Mouse (Mus musculus): Measurements from ENCODE around the gene Gm11596.

GRCm38 (mm10) chr11:99778401-99778800 lies 14.9 kb downstream of the Gm11596 start:
- no peak for TF ChIP-seq POLR2A (IDR thresholded peaks at IDR 0.05; ENCODE audit: borderline replicate concordance, insufficient read depth, low read length)
- TF ChIP-seq CTCF (IDR thresholded peaks at IDR 0.05; ENCODE audit: borderline replicate concordance, insufficient read depth, low read depth, low read length), result no peak
